Mouse (Mus musculus) bone marrow macrophage, adult 2 months (primary cell): Measurements from ENCODE around the gene Ppp1r26.

ENCODE experiments used
- CTCF ChIP-seq: IDR thresholded peaks from 2 replicates; pipeline ENCODE4 v1.5.1; 2012; ENCODE audit warnings: low read depth, mild to moderate bottlenecking, low read length, moderate library complexity
- POLR2A ChIP-seq: IDR thresholded peaks from 2 replicates; pipeline ENCODE4 v1.6.1; 2012; ENCODE audit warnings: mild to moderate bottlenecking, low read depth, low read length, borderline replicate concordance

DNA sequence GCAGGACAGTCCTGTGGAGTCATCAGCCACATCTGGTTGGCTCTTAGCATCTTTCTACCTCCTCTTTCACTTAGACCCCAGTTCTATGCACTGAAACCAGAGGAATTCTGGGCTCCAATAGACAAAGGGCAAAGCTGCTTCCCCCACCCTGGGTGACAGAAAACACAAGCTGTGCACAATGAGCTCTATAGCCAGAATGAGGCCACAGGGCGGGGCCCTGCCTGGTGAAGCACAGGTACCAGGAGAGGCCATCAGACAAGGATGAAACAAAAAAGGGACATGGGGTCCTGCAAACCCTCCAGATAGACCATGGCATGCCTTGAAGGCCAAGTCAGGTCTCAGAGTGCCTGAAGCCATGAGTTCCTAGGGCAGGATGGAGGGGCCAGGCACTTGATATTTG is 30.1 kb upstream of the Ppp1r26 start:
- no peak for TF ChIP-seq CTCF
- TF ChIP-seq POLR2A = no peak
